Mouse (Mus musculus): ENCODE results near the gene Amot.

DNA sequence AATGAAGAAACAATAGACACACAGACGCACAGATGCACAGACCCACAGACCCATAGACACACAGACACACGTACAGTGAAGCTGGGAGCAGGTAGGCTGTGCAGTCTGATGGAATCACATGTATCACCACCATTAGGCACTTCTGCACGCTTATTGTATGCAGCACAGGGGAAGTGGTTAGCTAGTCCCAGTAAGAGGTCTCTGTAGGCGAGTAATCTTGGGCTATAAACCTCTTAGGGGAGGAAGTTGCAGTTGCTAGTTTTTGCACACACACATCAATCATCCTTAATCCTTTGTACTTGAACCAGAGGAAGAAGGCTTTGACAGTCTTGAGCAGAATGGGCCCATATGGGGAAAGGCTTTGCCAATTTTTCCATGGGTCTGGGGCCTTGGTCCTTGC, 71.3 kb downstream of the Amot start:
- no peak for TF ChIP-seq CTCF (IDR thresholded peaks at IDR 0.05; ENCODE audit: control insufficient read depth, insufficient read depth, low read length)
- TF ChIP-seq POLR2A (IDR thresholded peaks at IDR 0.05; ENCODE audit: borderline replicate concordance, control insufficient read depth, low read depth, low read length): no peak
